Mouse (Mus musculus) MEL (cell line): Measurements from ENCODE around the gene Gm9945. TPM values are rescaled to one million over a fixed set of nuclear protein-coding genes. Genes with fewer than 3 reads are reported as not detected.

ENCODE experiments used
- DNase-seq: peaks from one replicate; pipeline ENCODE4 v3.0.0; 2011; ENCODE audit warnings: low read depth, low spot score
- H3K27ac ChIP-seq: 2 replicates; pipeline ENCODE4 v1.5.1; 2012; ENCODE audit warnings: low read depth, mild to moderate bottlenecking, control low read depth, low read length, moderate library complexity; ENCODE audit not compliant: control insufficient read depth
- H3K27me3 ChIP-seq, 2 experiments: fragments of 150-350 bp in 1 of 2; sonication (generic) in 1 of 2; 2 replicates each; pipeline ENCODE4 v1.6.1; 2012; ENCODE audit warnings: low read length in 2 of 2, mild to moderate bottlenecking in 2 of 2, improper control_type of control experiment in 1 of 2, moderate library complexity in 1 of 2; ENCODE audit not compliant: insufficient read depth in 2 of 2, control insufficient read depth in 1 of 2
- H3K36me3 ChIP-seq, 2 experiments: 2 replicates each; pipeline ENCODE4 v1.6.1; 2012 to 2014; ENCODE audit warnings: low read length in 2 of 2, improper control_type of control experiment in 1 of 2, inconsistent platforms in 1 of 2, mild to moderate bottlenecking in 1 of 2; ENCODE audit not compliant: insufficient read depth in 2 of 2, control insufficient read depth in 1 of 2
- H3K4me1 ChIP-seq, 2 experiments: fragments of 150-350 bp in 1 of 2; sonication (generic) in 1 of 2; 2 replicates each; pipeline ENCODE4 v1.6.1; 2012; ENCODE audit warnings: low read length in 2 of 2, improper control_type of control experiment in 1 of 2, mild to moderate bottlenecking in 1 of 2; ENCODE audit not compliant: insufficient read depth in 2 of 2, control insufficient read depth in 1 of 2
- H3K4me3 ChIP-seq, 2 experiments: fragments of 150-350 bp in 1 of 2; sonication (generic) in 1 of 2; 2 replicates each; pipeline ENCODE4 v1.5.1; 2012; ENCODE audit warnings: low read depth in 2 of 2, low read length in 2 of 2, mild to moderate bottlenecking in 2 of 2, moderate library complexity in 2 of 2, control low read depth in 1 of 2, improper control_type of control experiment in 1 of 2; ENCODE audit not compliant: control insufficient read depth in 1 of 2, insufficient read depth in 1 of 2
- H3K79me2 ChIP-seq: 2 replicates; pipeline ENCODE4 v1.6.1; 2012; ENCODE audit warnings: mild to moderate bottlenecking, low read length, moderate library complexity; ENCODE audit not compliant: control insufficient read depth, poor library complexity, insufficient read depth
- H3K9ac ChIP-seq: 2 replicates; pipeline ENCODE4 v1.6.1; 2012; ENCODE audit warnings: low read depth, mild to moderate bottlenecking, control low read depth, low read length, moderate library complexity; ENCODE audit not compliant: control insufficient read depth, poor library complexity, severe bottlenecking
- H3K9me3 ChIP-seq: fragments of 150-350 bp; sonication (generic); replicated peaks from 2 replicates; pipeline ENCODE4 v1.6.1; 2012; ENCODE audit warnings: mild to moderate bottlenecking, low read length, improper control_type of control experiment, moderate library complexity; ENCODE audit not compliant: insufficient read depth
- BHLHE40 ChIP-seq: IDR thresholded peaks from 2 replicates; pipeline ENCODE4 v1.6.1; 2012; ENCODE audit warnings: low read depth, mild to moderate bottlenecking, inconsistent platforms, low read length, improper control_type of control experiment, borderline replicate concordance
- CHD2 ChIP-seq: IDR thresholded peaks from 2 replicates; pipeline ENCODE4 v1.6.1; 2011; ENCODE audit warnings: low read length, improper control_type of control experiment
- CTCF ChIP-seq, 3 experiments: IDR thresholded peaks in 2 of 3; conservative IDR thresholded peaks in 1 of 3; 2 replicates each; pipeline ENCODE4 v1.5.1; 2011 to 2012; ENCODE audit warnings: low read length in 3 of 3, low read depth in 2 of 3, mild to moderate bottlenecking in 2 of 3, improper control_type of control experiment in 1 of 3, inconsistent platforms in 1 of 3, mixed read lengths in 1 of 3, moderate library complexity in 1 of 3; ENCODE audit not compliant: control insufficient read depth in 1 of 3, insufficient read depth in 1 of 3, poor library complexity in 1 of 3, severe bottlenecking in 1 of 3
- E2F4 ChIP-seq: IDR thresholded peaks from 2 replicates; pipeline ENCODE4 v1.6.1; 2011; ENCODE audit warnings: low read depth, low read length, improper control_type of control experiment, borderline replicate concordance
- ELF1 ChIP-seq: IDR thresholded peaks from 2 replicates; pipeline ENCODE4 v1.6.1; 2014; ENCODE audit warnings: low read depth, mild to moderate bottlenecking, inconsistent platforms, low read length, improper control_type of control experiment, moderate library complexity
- ETS1 ChIP-seq: IDR thresholded peaks from 2 replicates; pipeline ENCODE4 v1.6.1; 2012; ENCODE audit warnings: low read depth, mild to moderate bottlenecking, inconsistent platforms, low read length, improper control_type of control experiment, moderate library complexity
- GABPA ChIP-seq: IDR thresholded peaks from 2 replicates; pipeline ENCODE4 v1.6.1; 2012; ENCODE audit warnings: low read depth, mild to moderate bottlenecking, inconsistent platforms, low read length, improper control_type of control experiment, moderate library complexity
- MAFK ChIP-seq: IDR thresholded peaks from 2 replicates; pipeline ENCODE4 v1.6.1; 2011; ENCODE audit warnings: low read depth, mild to moderate bottlenecking, low read length, improper control_type of control experiment, borderline replicate concordance
- MAX ChIP-seq: IDR thresholded peaks from 2 replicates; pipeline ENCODE4 v1.6.1; 2011; ENCODE audit warnings: low read length, improper control_type of control experiment
- MEF2A ChIP-seq: IDR thresholded peaks from 2 replicates; pipeline ENCODE4 v1.6.1; 2014; ENCODE audit warnings: low read depth, mild to moderate bottlenecking, inconsistent platforms, low read length, improper control_type of control experiment; ENCODE audit not compliant: poor library complexity, insufficient replicate concordance, severe bottlenecking; ENCODE audit errors: extremely low read depth
- MXI1 ChIP-seq: IDR thresholded peaks from 2 replicates; pipeline ENCODE4 v1.6.1; 2011; ENCODE audit warnings: mild to moderate bottlenecking, low read depth, low read length, improper control_type of control experiment
- MYC ChIP-seq: IDR thresholded peaks from 2 replicates; pipeline ENCODE4 v1.6.1; 2011; ENCODE audit warnings: low read depth, mild to moderate bottlenecking, low read length, improper control_type of control experiment, moderate library complexity
- POLR2AphosphoS2 ChIP-seq: IDR thresholded peaks from 2 replicates; pipeline ENCODE4 v1.6.1; 2011; ENCODE audit warnings: low read length, improper control_type of control experiment
- RAD21 ChIP-seq: IDR thresholded peaks from 2 replicates; pipeline ENCODE4 v1.6.1; 2011; ENCODE audit warnings: mild to moderate bottlenecking, low read depth, low read length, improper control_type of control experiment
- SMC3 ChIP-seq: IDR thresholded peaks from 2 replicates; pipeline ENCODE4 v1.6.1; 2011; ENCODE audit warnings: low read depth, low read length, improper control_type of control experiment
- TAL1 ChIP-seq: IDR thresholded peaks from 2 replicates; pipeline ENCODE4 v1.6.1; 2012; ENCODE audit warnings: mild to moderate bottlenecking, inconsistent platforms, low read length, moderate library complexity, mixed read lengths
- USF2 ChIP-seq, 2 experiments: IDR thresholded peaks; 2 replicates each; pipeline ENCODE4 v1.6.1; 2011 to 2012; ENCODE audit warnings: improper control_type of control experiment in 2 of 2, low read length in 2 of 2, borderline replicate concordance in 1 of 2, inconsistent platforms in 1 of 2, low read depth in 1 of 2, mild to moderate bottlenecking in 1 of 2; ENCODE audit not compliant: insufficient read depth in 1 of 2
- ZKSCAN1 ChIP-seq: IDR thresholded peaks from 2 replicates; pipeline ENCODE4 v1.6.1; 2012; ENCODE audit warnings: low read depth, mild to moderate bottlenecking, inconsistent platforms, low read length, improper control_type of control experiment, moderate library complexity
- ZNF384 ChIP-seq: IDR thresholded peaks from 2 replicates; pipeline ENCODE4 v1.6.1; 2012; ENCODE audit warnings: low read depth, mild to moderate bottlenecking, inconsistent platforms, low read length, improper control_type of control experiment
- polyA plus RNA-seq, 2 experiments: library from polyadenylated mRNA; stranded (reverse) in 1 of 2; unstranded in 1 of 2; fragments of >175 nt in 1 of 2; fragments of >200 nt in 1 of 2; gene quantifications; 2 replicates each; pipeline versions ENCODE4 v1.2.1 to v1.2.4; 2012; ENCODE audit warnings: low replicate concordance in 2 of 2, low read depth in 1 of 2; ENCODE audit not compliant: insufficient read length in 2 of 2, insufficient read depth in 1 of 2, missing spikeins in 1 of 2
- total RNA-seq: library from RNA; depleted of rRNA; stranded (reverse); fragments of 300-350 nt; gene quantifications from 2 replicates; pipeline ENCODE4 v1.2.3, GENCODE M21; 2012

The Gm9945 gene
- total and polyA plus RNA-seq, 3 experiments: not detected

DNA sequence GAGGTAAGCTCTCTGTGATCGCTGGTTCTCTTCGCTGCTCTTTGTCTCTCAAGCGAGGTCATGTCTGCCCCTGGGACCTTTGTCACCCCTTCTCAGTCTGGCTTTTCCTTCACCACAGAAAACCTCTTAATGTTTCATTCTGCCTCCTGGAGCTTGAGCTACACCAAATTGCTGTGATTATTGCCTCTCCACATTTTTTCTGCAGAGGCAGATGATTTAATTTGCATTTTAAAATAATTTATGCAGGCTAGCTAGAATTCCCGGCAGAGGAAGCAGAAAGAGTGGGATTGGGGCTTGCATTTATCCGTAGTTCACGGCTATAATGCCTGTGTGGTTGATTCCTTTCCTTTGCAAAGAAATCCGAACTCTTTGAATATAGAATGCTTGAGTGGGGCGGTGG lies 4.3 kb upstream of the Gm9945 start:
- Histone ChIP-seq H3K27me3 (peaks cover 4 to 5% of the 10 kb centered on the region in 2 experiments), H3K9ac (no peak overlapping the region)

DNA sequence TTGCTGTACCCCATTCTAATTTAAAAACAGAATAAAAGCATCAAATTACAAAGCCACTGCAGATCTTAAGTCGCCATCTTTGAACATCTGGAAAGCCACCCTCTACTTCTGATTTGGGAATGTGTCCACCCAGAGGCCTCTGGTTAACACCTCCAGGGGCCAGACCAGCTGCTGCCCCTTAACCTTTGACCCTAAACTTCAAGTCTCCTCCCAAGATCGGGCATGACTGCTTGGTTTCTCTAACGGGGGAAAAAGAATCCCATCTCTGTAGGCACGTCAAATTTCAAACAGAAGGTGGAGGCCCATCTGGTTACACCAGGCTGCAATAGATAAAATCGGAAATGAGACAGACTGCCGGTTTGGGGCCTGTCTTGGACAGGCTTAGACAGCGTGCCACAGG lies 2.1 kb upstream of the Gm9945 start:
- Histone ChIP-seq H3K4me3 (no peak overlapping the region), H3K79me2 (no peaks in the 10 kb centered on the region), H3K9ac (no peak overlapping the region), H3K4me1 (peaks cover 12 to 18% of the 10 kb centered on the region in 2 experiments), H3K27ac (no peak overlapping the region), H3K9me3 (no peaks in the 10 kb centered on the region), H3K27me3 (peaks cover 4 to 5% of the 10 kb centered on the region in 2 experiments), H3K36me3 (peaks cover 0 to 20% of the 10 kb centered on the region in 2 experiments; a peak in 2 of 4 replicates)
- DNase-seq: no peak
- TF ChIP-seq MXI1: no peak
- no peak for TF ChIP-seq CHD2
- no peak for TF ChIP-seq TAL1
- no peak for TF ChIP-seq E2F4
- no peak for TF ChIP-seq MAX
- no peak for TF ChIP-seq SMC3
- TF ChIP-seq CTCF (IDR thresholded peaks at IDR 0.05 in 2 of 3, conservative IDR thresholded peaks at IDR 0.05 in 1 of 3; ENCODE audit: control insufficient read depth in 1 of 3, insufficient read depth in 1 of 3, low read depth in 2 of 3, low read length in 3 of 3, poor library complexity in 1 of 3, severe bottlenecking in 1 of 3): no peak
- no peak for TF ChIP-seq ZKSCAN1
- TF ChIP-seq POLR2AphosphoS2: no peak
- no peak for TF ChIP-seq GABPA
- TF ChIP-seq RAD21: no peak
- no peak for TF ChIP-seq MYC
- no peak for TF ChIP-seq ZNF384
- TF ChIP-seq MAFK: no peak
- no peak for TF ChIP-seq USF2 (IDR thresholded peaks at IDR 0.05; ENCODE audit: borderline replicate concordance in 1 of 2, insufficient read depth in 1 of 2, low read depth in 1 of 2, low read length in 2 of 2)

More for the DNA sequence above, 4.3 kb upstream of the Gm9945 start:
- H3K27ac ChIP-seq: no peak overlapping the region
- H3K36me3 ChIP-seq: peaks cover 0 to 10% of the 10 kb centered on the region in 2 experiments; a peak in 2 of 4 replicates
- no peak for DNase-seq
- H3K4me1 ChIP-seq: peaks cover 4 to 8% of the 10 kb centered on the region in 2 experiments
- no peaks in the 10 kb centered on the region for H3K9me3 ChIP-seq
- H3K79me2 ChIP-seq: no peaks in the 10 kb centered on the region
- H3K4me3 ChIP-seq: no peak overlapping the region
- TF ChIP-seq ETS1 (no peak), ZNF384 (no peak), E2F4 (no peak), BHLHE40 (no peak), MEF2A (no peak), MYC (no peak), ELF1 (no peak)
